Mouse (Mus musculus) neural tube, embryonic 11.5 days (tissue): ENCODE results near the gene Nfkbid. TPM values are rescaled to one million over a fixed set of nuclear protein-coding genes. Genes with fewer than 3 reads are reported as not detected.

Experiments used
- ATAC-seq: fragments of 200-750 bp; cut with Nextera tagmentation; 2 replicates; pipeline ENCODE4 v1.8.0; 2017; ENCODE audit warnings: moderate number of reproducible peaks, mild to moderate bottlenecking, moderate TSS enrichment, moderate library complexity; ENCODE audit not compliant: insufficient read depth, low FRiP score, low TSS enrichment
- DNase-seq: peaks from one replicate; pipeline ENCODE4 v3.0.0-alpha.2; 2015; ENCODE audit warnings: low spot score
- H3K27ac ChIP-seq: fragments of 300-500 bp; sonication (generic); 2 replicates; pipeline ENCODE4 v1.5.1; 2014; ENCODE audit warnings: low read depth, mild to moderate bottlenecking, low read length
- H3K27me3 ChIP-seq: fragments of 300-500 bp; sonication (generic); 2 replicates; pipeline ENCODE4 v1.6.1; 2014; ENCODE audit warnings: mild to moderate bottlenecking, low read length, mixed read lengths; ENCODE audit not compliant: control insufficient read depth, insufficient read depth
- H3K36me3 ChIP-seq: fragments of 300-500 bp; sonication (generic); 2 replicates; pipeline ENCODE4 v1.6.1; 2014; ENCODE audit warnings: mild to moderate bottlenecking, low read length, moderate library complexity, mixed read lengths; ENCODE audit not compliant: control insufficient read depth, insufficient read depth
- H3K4me1 ChIP-seq: fragments of 300-500 bp; sonication (generic); 2 replicates; pipeline ENCODE4 v1.6.1; 2014; ENCODE audit warnings: low read length, mixed read lengths; ENCODE audit not compliant: control insufficient read depth, insufficient read depth
- H3K4me2 ChIP-seq: fragments of 300-500 bp; sonication (generic); 2 replicates; pipeline ENCODE4 v1.6.1; 2014; ENCODE audit warnings: low read depth, mild to moderate bottlenecking, moderate library complexity
- H3K4me3 ChIP-seq: fragments of 300-500 bp; sonication (generic); 2 replicates; pipeline ENCODE4 v1.5.1; 2014; ENCODE audit warnings: low read depth, low read length
- H3K9ac ChIP-seq: fragments of 300-500 bp; sonication (generic); 2 replicates; pipeline ENCODE4 v1.6.1; 2014; ENCODE audit warnings: mild to moderate bottlenecking, low read length
- H3K9me3 ChIP-seq: fragments of 300-500 bp; sonication (generic); 2 replicates; pipeline ENCODE4 v1.6.1; 2016; ENCODE audit warnings: low read length; ENCODE audit not compliant: control insufficient read depth
- WGBS: fragments of 180-500 bp; shearing (Covaris S2); extraction: QIAGEN DNeasy Blood & Tissue Kit; methylation state at CpG from one replicate; pipeline ENCODE4 v1.1.7; 2014; 5-methylcytosine and 5-hydroxymethylcytosine counted together
- polyA plus RNA-seq: library from polyadenylated mRNA; unstranded; fragments of >200 nt; fragmentation: Nextera tagmentation; extraction: Ambion mirVana; gene quantifications from 2 replicates; pipeline ENCODE4 v1.2.1, GENCODE M21; 2014

The Nfkbid gene
- polyA plus RNA-seq, 1 experiment from 2014 or later = 0.84 TPM

DNA sequence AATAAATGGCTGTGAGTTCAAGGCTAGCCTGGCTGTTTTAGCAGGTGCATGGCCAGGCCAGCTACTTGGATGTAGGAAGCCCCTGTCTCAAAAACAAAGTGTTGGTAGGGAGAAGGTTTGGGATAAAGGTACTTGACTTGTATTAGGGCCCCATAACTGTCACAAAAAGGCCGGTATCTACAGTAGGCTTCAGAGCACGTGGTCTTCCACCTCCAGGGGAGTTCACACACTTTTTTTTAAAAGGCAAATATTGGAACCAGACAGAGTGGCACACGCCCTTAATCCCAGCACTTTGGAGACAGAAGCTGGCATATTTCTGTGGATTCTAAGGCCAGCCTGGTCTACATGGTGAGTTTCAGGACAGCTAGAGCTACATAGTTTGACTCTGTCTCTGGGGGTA lies 859 bp upstream of the Nfkbid start:
- no peaks in the 10 kb centered on the region for H3K36me3 ChIP-seq
- H3K27me3 ChIP-seq = peaks cover 4% of the 10 kb centered on the region; the same call in 1 of the 2 replicates
- H3K4me3 ChIP-seq = no peak overlapping the region
- 88% methylated on average over 3 of the region's 3 CpGs for WGBS
- ATAC-seq (no peak), DNase-seq (no peak)
- peaks cover 7% of the 10 kb centered on the region; the same call in 1 of the 2 replicates for H3K4me1 ChIP-seq
- H3K27ac ChIP-seq = no peak overlapping the region
- H3K4me2 ChIP-seq = no peak overlapping the region
- H3K9me3 ChIP-seq = no peaks in the 10 kb centered on the region
- no peak overlapping the region for H3K9ac ChIP-seq

GRCm38 (mm10) chr7:30421890-30422435 lies 431 bp downstream of the Nfkbid start:
- H3K4me3 ChIP-seq = peak overlapping the region; percentile 55
- H3K27me3 ChIP-seq = peaks cover 4% of the 10 kb centered on the region; the same call in 1 of the 2 replicates
- H3K36me3 ChIP-seq = no peaks in the 10 kb centered on the region
- no peaks in the 10 kb centered on the region for H3K9me3 ChIP-seq
- H3K4me1 ChIP-seq = peaks cover 7% of the 10 kb centered on the region; the same call in 1 of the 2 replicates
- H3K4me2 ChIP-seq = peak overlapping the region; percentile 99
- peak overlapping the region; percentile 62 for H3K9ac ChIP-seq
- 0% methylated on average over 45 of the region's 45 CpGs for WGBS
- ATAC-seq = peak; percentile 75
- no peak overlapping the region for H3K27ac ChIP-seq
- peak; percentile 91 for DNase-seq

GRCm38 (mm10) chr7:30422560-30422959 lies 1.0 kb downstream of the Nfkbid start:
- H3K27ac ChIP-seq = no peak overlapping the region
- H3K9me3 ChIP-seq = no peaks in the 10 kb centered on the region
- H3K9ac ChIP-seq = peak overlapping the region; percentile 62
- no peaks in the 10 kb centered on the region for H3K36me3 ChIP-seq
- DNase-seq (peak; percentile 39), ATAC-seq (peak; percentile 39; the same call in 1 of the 2 replicates)
- peaks cover 4% of the 10 kb centered on the region; the same call in 1 of the 2 replicates for H3K27me3 ChIP-seq
- H3K4me3 ChIP-seq = peak overlapping the region; percentile 55
- 15% methylated on average over 9 of the region's 9 CpGs for WGBS
- H3K4me1 ChIP-seq = peaks cover 7% of the 10 kb centered on the region; the same call in 1 of the 2 replicates
- peak overlapping the region; percentile 99 for H3K4me2 ChIP-seq

DNA sequence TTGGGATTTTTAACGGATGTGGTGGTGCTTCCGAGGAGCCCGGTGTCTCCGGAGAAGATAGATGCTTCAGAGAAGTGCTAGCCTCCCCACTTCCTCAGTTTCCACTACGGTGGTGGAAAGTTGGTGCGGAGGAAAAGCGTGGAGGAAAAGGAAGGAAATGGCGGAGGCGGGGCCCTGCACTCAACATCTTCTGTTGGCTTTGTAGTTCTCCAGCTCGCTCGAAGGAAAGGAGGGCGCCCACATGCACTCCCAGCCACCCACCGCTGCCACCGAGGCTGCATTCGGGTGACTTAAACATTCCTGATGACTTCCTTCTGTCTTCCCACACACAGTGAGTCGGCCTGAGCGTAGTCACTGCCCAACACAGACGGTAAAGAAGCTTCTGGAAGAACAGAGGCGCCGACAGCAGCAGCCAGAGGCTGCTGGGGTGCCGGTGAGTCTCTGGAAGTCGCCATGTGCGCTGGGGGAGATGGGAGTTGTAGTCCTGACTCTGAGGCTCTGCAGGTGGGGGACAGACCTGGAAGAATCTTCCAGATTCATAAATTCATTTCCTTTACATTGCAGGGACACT lies 1.6 kb downstream of the Nfkbid start:
- H3K9ac ChIP-seq = peak overlapping the region; percentile 62; the same call in 1 of the 2 replicates

GRCm38 (mm10) chr7:30429327-30429726 lies 7.8 kb downstream of the Nfkbid start:
- DNase-seq (no peak), ATAC-seq (no peak)
- no peaks in the 10 kb centered on the region for H3K27me3 ChIP-seq
- H3K4me1 ChIP-seq = no peaks in the 10 kb centered on the region
- no peaks in the 10 kb centered on the region for H3K9me3 ChIP-seq
- no peak overlapping the region for H3K4me3 ChIP-seq
- H3K27ac ChIP-seq = no peak overlapping the region
- H3K36me3 ChIP-seq = no peaks in the 10 kb centered on the region
- H3K4me2 ChIP-seq = no peak overlapping the region
- H3K9ac ChIP-seq = no peak overlapping the region

More for the DNA sequence above, 1.6 kb downstream of the Nfkbid start:
- WGBS = 45% methylated on average over 23 of the region's 23 CpGs
- Histone ChIP-seq H3K36me3 (no peaks in the 10 kb centered on the region), H3K4me3 (peak overlapping the region; percentile 55), H3K4me1 (peaks cover 7% of the 10 kb centered on the region; the same call in 1 of the 2 replicates), H3K27me3 (peaks cover 4% of the 10 kb centered on the region; the same call in 1 of the 2 replicates), H3K27ac (no peak overlapping the region), H3K4me2 (peak overlapping the region; percentile 99), H3K9me3 (no peaks in the 10 kb centered on the region)
- ATAC-seq (no peak), DNase-seq (no peak)

GRCm38 (mm10) chr7:30430191-30430590 lies 8.7 kb downstream of the Nfkbid start:
- Histone ChIP-seq H3K9me3 (no peaks in the 10 kb centered on the region), H3K9ac (no peak overlapping the region), H3K4me1 (no peaks in the 10 kb centered on the region), H3K27ac (no peak overlapping the region), H3K36me3 (no peaks in the 10 kb centered on the region), H3K4me3 (no peak overlapping the region), H3K4me2 (no peak overlapping the region), H3K27me3 (no peaks in the 10 kb centered on the region)
- ATAC-seq (no peak), DNase-seq (no peak)
- WGBS = 66% methylated on average over 2 of the region's 2 CpGs

DNA sequence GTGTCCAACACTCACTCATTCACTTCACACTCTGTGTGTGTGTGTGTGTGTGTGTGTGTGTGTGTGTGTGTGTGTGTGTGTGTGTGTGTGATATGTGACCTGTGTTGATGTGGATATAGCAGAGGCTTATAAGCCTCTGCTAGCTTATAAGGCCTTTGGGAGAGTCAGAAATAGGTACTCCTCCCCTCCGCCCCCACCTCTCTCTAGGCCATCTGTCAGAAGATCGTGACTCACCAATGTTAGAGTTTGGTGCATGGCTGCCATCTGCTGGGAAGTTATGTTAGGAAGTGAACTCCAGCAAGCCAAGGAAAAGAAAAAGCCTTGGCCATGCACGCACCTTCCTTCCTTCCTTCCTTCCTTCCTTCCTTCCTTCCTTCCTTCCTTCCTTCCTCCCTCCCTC lies 10.3 kb downstream of the Nfkbid start:
- WGBS = 13% methylated on average over 3 of the region's 3 CpGs
- no peak overlapping the region for H3K27ac ChIP-seq
- no peak overlapping the region for H3K9ac ChIP-seq
- H3K4me2 ChIP-seq = no peak overlapping the region
- H3K9me3 ChIP-seq = no peaks in the 10 kb centered on the region
- H3K4me1 ChIP-seq = no peaks in the 10 kb centered on the region
- H3K4me3 ChIP-seq = no peak overlapping the region
- no peak for ATAC-seq
- H3K27me3 ChIP-seq = peaks cover 5% of the 10 kb centered on the region; the same call in 1 of the 2 replicates
- H3K36me3 ChIP-seq = no peaks in the 10 kb centered on the region; the same call in 1 of the 2 replicates
- DNase-seq = peak; percentile 68

GRCm38 (mm10) chr7:30434238-30434637 lies 12.7 kb downstream of the Nfkbid start:
- Histone ChIP-seq H3K9ac (no peak overlapping the region), H3K4me3 (no peak overlapping the region), H3K36me3 (no peaks in the 10 kb centered on the region; the same call in 1 of the 2 replicates), H3K27ac (no peak overlapping the region), H3K4me2 (no peak overlapping the region), H3K4me1 (no peaks in the 10 kb centered on the region), H3K27me3 (peaks cover 5% of the 10 kb centered on the region; the same call in 1 of the 2 replicates), H3K9me3 (no peaks in the 10 kb centered on the region)
- ATAC-seq (no peak), DNase-seq (no peak)
- WGBS = 3% methylated on average over 10 of the region's 10 CpGs

DNA sequence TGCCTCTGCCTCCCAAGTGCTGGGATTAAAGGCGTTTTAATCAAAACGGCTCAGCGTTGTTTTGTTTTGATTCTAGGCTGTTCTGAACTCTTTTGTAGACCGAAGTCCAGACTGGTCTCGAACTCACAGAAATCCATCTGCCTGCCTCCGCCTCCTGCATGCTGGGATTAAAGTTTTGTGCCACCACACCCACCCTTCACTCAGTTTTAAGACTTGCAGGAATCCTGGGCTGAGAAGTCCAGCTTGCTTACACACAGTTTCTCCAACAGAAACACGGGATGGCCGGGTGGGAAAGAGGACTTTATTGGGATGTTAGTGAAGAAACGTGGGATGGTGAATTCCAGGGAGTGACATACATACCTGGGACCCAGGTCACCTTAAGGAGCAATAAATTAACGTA lies 13.2 kb downstream of the Nfkbid start:
- Histone ChIP-seq H3K4me2 (no peak overlapping the region), H3K36me3 (no peaks in the 10 kb centered on the region; the same call in 1 of the 2 replicates), H3K4me3 (no peak overlapping the region), H3K27ac (no peak overlapping the region), H3K9me3 (no peaks in the 10 kb centered on the region), H3K4me1 (no peaks in the 10 kb centered on the region), H3K27me3 (peaks cover 5% of the 10 kb centered on the region; the same call in 1 of the 2 replicates), H3K9ac (no peak overlapping the region)
- DNase-seq (no peak), ATAC-seq (no peak)
- 70% methylated on average over 10 of the region's 10 CpGs for WGBS
